Mouse (Mus musculus) adrenal gland, adult 2 months (tissue): ENCODE data around the gene Srxn1. TPM values are rescaled to one million over a fixed set of nuclear protein-coding genes. Genes with fewer than 3 reads are reported as not detected.

Source experiments
- DNase-seq: peaks from one replicate; pipeline ENCODE4 v3.0.0; 2021
- polyA plus RNA-seq: library from polyadenylated mRNA; depleted of rRNA; stranded (reverse); fragments of >200 nt; gene quantifications from 2 replicates; pipeline ENCODE4 v1.2.3, GENCODE M21; 2012
- total RNA-seq, 2 experiments: library from RNA; stranded (reverse); gene quantifications; 2 replicates each; pipeline ENCODE4 v1.2.3; 2021

Gene Srxn1
- total and polyA plus RNA-seq, 3 experiments: 188 to 772 (median 608) TPM

GRCm38 (mm10) chr2:152089581-152089980, 15.7 kb upstream of the Srxn1 start:
- no peak for DNase-seq

- no peak for DNase-seq
These were observed 14.8 kb upstream of the Srxn1 start for GRCm38 (mm10) chr2:152090486-152090885.

- no peak for DNase-seq
These were observed 13.8 kb upstream of the Srxn1 start for GRCm38 (mm10) chr2:152091342-152092056.

- no peak for DNase-seq
These were observed 12.4 kb upstream of the Srxn1 start for GRCm38 (mm10) chr2:152092927-152093326.

- DNase-seq: peak; percentile 73
These were observed 11.9 kb upstream of the Srxn1 start for GRCm38 (mm10) chr2:152093356-152093792.

GRCm38 (mm10) chr2:152094856-152095545, 10.3 kb upstream of the Srxn1 start:
- no peak for DNase-seq

- no peak for DNase-seq
These were observed 8.4 kb upstream of the Srxn1 start for GRCm38 (mm10) chr2:152096922-152097321.

GRCm38 (mm10) chr2:152097916-152098315, 7.4 kb upstream of the Srxn1 start:
- DNase-seq: no peak

GRCm38 (mm10) chr2:152099538-152099937, 5.8 kb upstream of the Srxn1 start:
- DNase-seq: no peak

- no peak for DNase-seq
These were observed 3.6 kb upstream of the Srxn1 start for GRCm38 (mm10) chr2:152101761-152102160.

- no peak for DNase-seq
These were observed 2.9 kb upstream of the Srxn1 start for GRCm38 (mm10) chr2:152102369-152102768.

- no peak for DNase-seq
These were observed 502 bp upstream of the Srxn1 start for GRCm38 (mm10) chr2:152104711-152105317.

GRCm38 (mm10) chr2:152106225-152106595, 894 bp downstream of the Srxn1 start:
- peak; percentile 71 for DNase-seq

GRCm38 (mm10) chr2:152106597-152106996, 1.3 kb downstream of the Srxn1 start:
- DNase-seq: no peak

- DNase-seq: no peak
These were observed 3.4 kb downstream of the Srxn1 start for GRCm38 (mm10) chr2:152108702-152109101.

GRCm38 (mm10) chr2:152109386-152109785, 4.1 kb downstream of the Srxn1 start:
- DNase-seq: peak; percentile 38

- no peak for DNase-seq
These were observed 6.0 kb downstream of the Srxn1 start for GRCm38 (mm10) chr2:152111311-152111710.

GRCm38 (mm10) chr2:152111920-152112319, 6.6 kb downstream of the Srxn1 start:
- peak; percentile 89 for DNase-seq

- no peak for DNase-seq
These were observed 7.2 kb downstream of the Srxn1 start for GRCm38 (mm10) chr2:152112490-152112889.

- no peak for DNase-seq
These were observed 7.7 kb downstream of the Srxn1 start for GRCm38 (mm10) chr2:152112970-152113369.

- no peak for DNase-seq
These were observed 9.0 kb downstream of the Srxn1 start for GRCm38 (mm10) chr2:152114057-152114975.

GRCm38 (mm10) chr2:152117694-152118093, 12.4 kb downstream of the Srxn1 start:
- no peak for DNase-seq
